Mouse (Mus musculus): ENCODE measurements at regions not wholly inside any gene's neighbourhood (a gene's known extent, or its start where the extent isn't known, plus 50 kb on each side); places are given as distances from the start of the nearest gene placed in this dataset.
A peak's percentile ranks its signal among the peaks of the same experiment; 100 is the strongest.

- no peak for DNase-seq (ENCODE audit: low spot score in 2 of 2)
Measured at GRCm38 (mm10) chr2:147514748-147515147, 153.0 kb downstream of the Pax1 start.

GRCm38 (mm10) chr2:147503962-147504361 is 142.2 kb downstream of the Pax1 start:
- DNase-seq (ENCODE audit: low spot score in 2 of 2): no peak

GRCm38 (mm10) chr2:147498731-147499130 is 137.0 kb downstream of the Pax1 start:
- no peak for DNase-seq (ENCODE audit: low spot score in 2 of 2)

GRCm38 (mm10) chr2:147455932-147456331 is 94.2 kb downstream of the Pax1 start:
- no peak for DNase-seq (ENCODE audit: low spot score in 2 of 2)

- peak in 1 of 2 experiments; percentile 32 for DNase-seq (ENCODE audit: low spot score in 2 of 2)
Measured at GRCm38 (mm10) chr2:147454362-147455257, 92.9 kb downstream of the Pax1 start.

Measured in cerebellum, postnatal 4 days (tissue).